Comparison of ENCODE assay signal across 8 mouse cellular contexts in genomic region chr11:95126272-95127245, GRCm38 (mm10). TPM values are rescaled to one million over a fixed set of nuclear protein-coding genes. Genes with fewer than 3 reads are reported as not detected.
DNase-seq lines count a peak whose midpoint lies in the region; ATAC-seq and TF ChIP-seq lines count a peak whose summit lies in the region.

No protein-coding gene starts in this region.

- TF ChIP-seq POLR2A in brain, embryonic 14.5 days (IDR thresholded peaks at IDR 0.05; ENCODE audit: borderline replicate concordance, extremely low read depth, insufficient read depth, insufficient read length, poor library complexity, severe bottlenecking): no peak

- peak; percentile 34; the same call in 1 of the 2 replicates for ATAC-seq in midbrain, embryonic 12.5 days (ENCODE audit: low FRiP score, low read depth)
- no peak for ATAC-seq in cerebellum, adult (ENCODE audit: insufficient number of reproducible peaks, low FRiP score, low TSS enrichment)

- peak overlapping the region; percentile 33 for H3K4me2 ChIP-seq in midbrain, embryonic 12.5 days (replicated peaks)

- 0 out of 2 replicates have a peak overlapping the region, but pooled peaks have one; percentile 4 for H3K9ac ChIP-seq in midbrain, embryonic 12.5 days (replicated peaks)

- 3% methylated on average over 20 of the region's 20 CpGs for WGBS in hindbrain, embryonic 10.5 days
- under 1% methylated on average over 19 of the region's 20 CpGs for WGBS in midbrain, embryonic 12.5 days

- peak overlapping the region; percentile 46; the same call in 1 of the 2 replicates for H3K27ac ChIP-seq in hindbrain, embryonic 10.5 days
- H3K27ac ChIP-seq in midbrain, embryonic 12.5 days (replicated peaks): 0 out of 2 replicates have a peak overlapping the region, but pooled peaks have one; percentile 20

- H3K4me3 ChIP-seq in hindbrain, embryonic 10.5 days: peak overlapping the region; percentile 33
- no peak overlapping the region for H3K4me3 ChIP-seq in midbrain, embryonic 12.5 days

- H3K36me3 ChIP-seq in hindbrain, embryonic 10.5 days: no peaks in the 10 kb centered on the region
- no peaks in the 10 kb centered on the region for H3K36me3 ChIP-seq in midbrain, embryonic 12.5 days

- TF ChIP-seq CTCF in brain, embryonic 14.5 days (IDR thresholded peaks at IDR 0.05; ENCODE audit: borderline replicate concordance, extremely low read depth, insufficient read depth, insufficient read length): no peak

- H3K9me3 ChIP-seq in hindbrain, embryonic 10.5 days: no peaks in the 10 kb centered on the region
- no peaks in the 10 kb centered on the region for H3K9me3 ChIP-seq in midbrain, embryonic 12.5 days

- DNase-seq in kidney, postnatal 10 days: peak; percentile 50
- DNase-seq in kidney, adult 9 months: no peak
- DNase-seq in brain, embryonic 14.5 days (ENCODE audit: low read depth): peak; percentile 87
- no peak for DNase-seq in hindbrain, embryonic 10.5 days (ENCODE audit: low spot score)
- DNase-seq in left cerebral cortex, postnatal 36 days (ENCODE audit: low spot score in 2 of 2): no peak
- no peak for DNase-seq in natural killer cell, adult 2 months (ENCODE audit: low spot score in 2 of 2)

- H3K27me3 ChIP-seq in hindbrain, embryonic 10.5 days (ENCODE audit: insufficient read depth, poor library complexity, severe bottlenecking): peaks cover 90% of the 10 kb centered on the region
- H3K27me3 ChIP-seq in midbrain, embryonic 12.5 days: peaks cover 88% of the 10 kb centered on the region

- H3K4me1 ChIP-seq in hindbrain, embryonic 10.5 days (replicated peaks): peaks cover 43% of the 10 kb centered on the region
- peaks cover 12% of the 10 kb centered on the region for H3K4me1 ChIP-seq in midbrain, embryonic 12.5 days

- intact Hi-C loops in left cerebral cortex, postnatal 36 days (cut with DNase I): no loop called here

RNA-seq across cellular contexts. Expression of gene Dlx3, which starts 6.6 kb away (rescaled TPM):
- 0.26 and 0.92 TPM in 2 replicates for polyA plus RNA-seq in brain, embryonic 14.5 days (2012; rRNA removed)
- polyA plus RNA-seq in hindbrain, embryonic 10.5 days (2016; fragmentation: Nextera tagmentation; extraction: Ambion mirVana): 3.2 and 6.5 TPM in 2 replicates
- polyA plus RNA-seq in midbrain, embryonic 12.5 days (2016; fragmentation: Nextera tagmentation; extraction: Ambion mirVana): 0.67 and 0.71 TPM in 2 replicates
- not detected for total RNA-seq in left cerebral cortex, postnatal 36 days (2021)

RNA-seq across cellular contexts. Expression of gene Dlx4, which starts 19.5 kb away (rescaled TPM):
- polyA plus RNA-seq in brain, embryonic 14.5 days (2012; rRNA removed): 0.10 TPM in 2 replicates
- 0.25 and 0.31 TPM in 2 replicates for polyA plus RNA-seq in hindbrain, embryonic 10.5 days (2016; fragmentation: Nextera tagmentation; extraction: Ambion mirVana)
- polyA plus RNA-seq in midbrain, embryonic 12.5 days (2016; fragmentation: Nextera tagmentation; extraction: Ambion mirVana): not detected in 2 replicates
- not detected for total RNA-seq in left cerebral cortex, postnatal 36 days (2021)

RNA-seq across cellular contexts. Expression of gene Itga3, which starts 50.0 kb away (rescaled TPM):
- 23.4 and 29.3 TPM in 2 replicates for polyA plus RNA-seq in brain, embryonic 14.5 days (2012; rRNA removed)
- 5.7 and 6.7 TPM in 2 replicates for polyA plus RNA-seq in hindbrain, embryonic 10.5 days (2016; fragmentation: Nextera tagmentation; extraction: Ambion mirVana)
- polyA plus RNA-seq in midbrain, embryonic 12.5 days (2016; fragmentation: Nextera tagmentation; extraction: Ambion mirVana): 6.3 and 6.5 TPM in 2 replicates
- total RNA-seq in left cerebral cortex, postnatal 36 days (2021): 10 to 100 TPM; 15.2 to 16.2 TPM

Comparison
In these comparisons a context has a peak if more than half of its experiments do, and no peak if none do; other contexts are left out.
1. DNase-seq: peak in kidney, postnatal 10 days (single experiment) and brain, embryonic 14.5 days (single experiment); none in kidney, adult 9 months (single experiment), hindbrain, embryonic 10.5 days (single experiment), left cerebral cortex, postnatal 36 days (0 of 2) and natural killer cell, adult 2 months (0 of 2).